Mouse (Mus musculus) stomach, postnatal 0 days (tissue): Measurements from ENCODE around the gene Sntg2.

Experiments used
- CTCF ChIP-seq: IDR thresholded peaks from 2 replicates; pipeline ENCODE4 v1.5.1; 2016; ENCODE audit warnings: antibody characterized with exemption, low read depth, mild to moderate bottlenecking, moderate library complexity
- EP300 ChIP-seq: optimal IDR thresholded peaks from 2 replicates; pipeline ENCODE3; 2016; ENCODE audit warnings: antibody characterized with exemption

- TF ChIP-seq CTCF (no peak), EP300 (no peak)
Measured at GRCm38 (mm10) chr12:30246286-30246945, 126.8 kb downstream of the Sntg2 start.
